34 mouse cellular contexts compared by ENCODE assay signal in genomic region chr14:106034933-106035665, GRCm38 (mm10).
DNase-seq lines count a peak whose midpoint lies in the region; ATAC-seq and TF ChIP-seq lines count a peak whose summit lies in the region.
"Had no signal": no experiment of that assay in that cellular context is flagged by ENCODE, and none has a peak within 500 bp of the region (broad histone marks: within the 10 kb centered on the region; RNA-seq: fewer than 3 reads in every experiment).

No protein-coding gene starts in this region.

- no peak overlapping the region for H3K9ac ChIP-seq in midbrain, embryonic 14.5 days (replicated peaks; ENCODE audit: low read length)
- no peak overlapping the region for H3K9ac ChIP-seq in lung, postnatal 0 days (replicated peaks; ENCODE audit: low read depth)
- H3K9ac ChIP-seq: embryonic facial prominence, embryonic 13.5 days; forebrain, embryonic 15.5 days; heart, embryonic 12.5 days; limb, embryonic 13.5 days; midbrain, embryonic 12.5 days; neural tube, embryonic 13.5 days had no signal

- no peak for TF ChIP-seq POLR2A in brain, embryonic 14.5 days (IDR thresholded peaks at IDR 0.05; ENCODE audit: borderline replicate concordance, extremely low read depth, insufficient read depth, insufficient read length, poor library complexity, severe bottlenecking)

- H3K4me3 ChIP-seq in midbrain, embryonic 14.5 days (replicated peaks; ENCODE audit: low read depth, low read length), result no peak overlapping the region
- no peak overlapping the region for H3K4me3 ChIP-seq in midbrain, embryonic 10.5 days
- no peak overlapping the region for H3K4me3 ChIP-seq in macrophage (ENCODE audit: inconsistent target)
- H3K4me3 ChIP-seq in lung, postnatal 0 days (ENCODE audit: low read depth, low read length), result no peak overlapping the region
- H3K4me3 ChIP-seq: embryonic facial prominence, embryonic 13.5 days; forebrain, embryonic 10.5 days; forebrain, embryonic 15.5 days; gastrocnemius, adult 2 months; heart, adult 2 months; heart, embryonic 12.5 days; hindbrain, embryonic 10.5 days; layer of hippocampus, adult 2 months; limb, embryonic 13.5 days; midbrain, embryonic 12.5 days; neural tube, embryonic 13.5 days had no signal

- 0 out of 2 replicates have a peak, but pooled peaks have one; percentile 51 for ATAC-seq in midbrain, embryonic 14.5 days (ENCODE audit: low FRiP score, low TSS enrichment)
- no peak for ATAC-seq in cerebellum, adult (ENCODE audit: insufficient number of reproducible peaks, low FRiP score, low TSS enrichment)
- ATAC-seq in lung, postnatal 0 days, result no peak
- ATAC-seq: activated CD4-positive, CD25-positive, alpha-beta regulatory T cell, adult 4 months; forebrain, embryonic 15.5 days; hindbrain, embryonic 16.5 days had no signal

- WGBS in midbrain, embryonic 14.5 days, result 85% methylated on average over 10 of the region's 10 CpGs
- 86% methylated on average over 10 of the region's 10 CpGs for WGBS in midbrain, embryonic 10.5 days
- WGBS in macrophage (ENCODE audit: missing documents), result 32% methylated on average over 5 of the region's 10 CpGs
- WGBS in lung, postnatal 0 days, result 76% methylated on average over 10 of the region's 10 CpGs

- no peaks in the 10 kb centered on the region for H3K27me3 ChIP-seq in midbrain, embryonic 14.5 days (ENCODE audit: control insufficient read depth, insufficient read depth, low read length)
- no peaks in the 10 kb centered on the region for H3K27me3 ChIP-seq in midbrain, embryonic 10.5 days (ENCODE audit: low read depth, poor library complexity, severe bottlenecking)
- no peaks in the 10 kb centered on the region for H3K27me3 ChIP-seq in lung, postnatal 0 days (replicated peaks; ENCODE audit: insufficient read depth, low read length)
- H3K27me3 ChIP-seq: embryonic facial prominence, embryonic 13.5 days; forebrain, embryonic 15.5 days; heart, embryonic 12.5 days; limb, embryonic 13.5 days; midbrain, embryonic 12.5 days; neural tube, embryonic 13.5 days had no signal

- peak; percentile 4 for DNase-seq in midbrain, embryonic 14.5 days
- DNase-seq in midbrain, embryonic 10.5 days (ENCODE audit: low spot score), result no peak
- peak; percentile 24 for DNase-seq in brain, embryonic 14.5 days (ENCODE audit: low read depth)
- DNase-seq in thymus, postnatal 14 days, result no peak
- DNase-seq in lung, postnatal 0 days (ENCODE audit: low spot score), result no peak
- DNase-seq: adrenal gland, adult 2 months; adrenal gland, postnatal 36 days; B cell, adult 2 months; cerebellum, adult 11 months; cerebellum, adult 9-11 months; gastrocnemius, adult 2 months; gastrocnemius, postnatal 36 days; heart, adult 2 months; kidney, adult 18-20 months; kidney, postnatal 36 days; lung, postnatal 4 days; right cerebral cortex, postnatal 4 days; thymus, adult 18-20 months; thymus, postnatal 4 days had no signal

- H3K9me3 ChIP-seq in midbrain, embryonic 14.5 days (ENCODE audit: control insufficient read depth, low read length), result no peaks in the 10 kb centered on the region
- H3K9me3 ChIP-seq in midbrain, embryonic 10.5 days (replicated peaks), result no peaks in the 10 kb centered on the region
- H3K9me3 ChIP-seq in lung, postnatal 0 days (ENCODE audit: low read length), result no peaks in the 10 kb centered on the region
- H3K9me3 ChIP-seq: embryonic facial prominence, embryonic 13.5 days; forebrain, embryonic 10.5 days; forebrain, embryonic 15.5 days; heart, embryonic 12.5 days; hindbrain, embryonic 10.5 days; limb, embryonic 13.5 days; midbrain, embryonic 12.5 days; neural tube, embryonic 13.5 days had no signal

- no peak overlapping the region for H3K27ac ChIP-seq in midbrain, embryonic 14.5 days (replicated peaks; ENCODE audit: low read depth, low read length)
- no peak overlapping the region for H3K27ac ChIP-seq in midbrain, embryonic 10.5 days (replicated peaks)
- H3K27ac ChIP-seq in macrophage, result peak overlapping the region; percentile 68
- no peak overlapping the region for H3K27ac ChIP-seq in lung, postnatal 0 days (ENCODE audit: low read length)
- H3K27ac ChIP-seq: embryonic facial prominence, embryonic 13.5 days; forebrain, embryonic 10.5 days; forebrain, embryonic 15.5 days; gastrocnemius, adult 2 months; heart, adult 2 months; hindbrain, embryonic 10.5 days; layer of hippocampus, adult 2 months; limb, embryonic 13.5 days; midbrain, embryonic 12.5 days; neural tube, embryonic 13.5 days; stomach, postnatal 0 days had no signal

- no peaks in the 10 kb centered on the region for H3K36me3 ChIP-seq in midbrain, embryonic 14.5 days (ENCODE audit: control insufficient read depth, insufficient read depth, low read length)
- no peaks in the 10 kb centered on the region for H3K36me3 ChIP-seq in midbrain, embryonic 10.5 days
- H3K36me3 ChIP-seq in macrophage (ENCODE audit: inconsistent target), result no peaks in the 10 kb centered on the region
- H3K36me3 ChIP-seq in lung, postnatal 0 days (ENCODE audit: insufficient read depth, low read length), result no peaks in the 10 kb centered on the region
- H3K36me3 ChIP-seq: embryonic facial prominence, embryonic 13.5 days; forebrain, embryonic 10.5 days; forebrain, embryonic 15.5 days; heart, embryonic 12.5 days; hindbrain, embryonic 10.5 days; limb, embryonic 13.5 days; midbrain, embryonic 12.5 days; neural tube, embryonic 13.5 days had no signal

- no peaks in the 10 kb centered on the region for H3K79me2 ChIP-seq in macrophage (ENCODE audit: inconsistent target)

- H3K4me2 ChIP-seq in midbrain, embryonic 14.5 days (ENCODE audit: low read length), result no peak overlapping the region
- H3K4me2 ChIP-seq in lung, postnatal 0 days (replicated peaks; ENCODE audit: low read depth, low read length), result no peak overlapping the region
- H3K4me2 ChIP-seq: embryonic facial prominence, embryonic 13.5 days; forebrain, embryonic 15.5 days; heart, embryonic 12.5 days; limb, embryonic 13.5 days; liver, embryonic 11.5 days; midbrain, embryonic 12.5 days; neural tube, embryonic 13.5 days had no signal

- no peak for TF ChIP-seq EP300 in lung, postnatal 0 days (IDR thresholded peaks at IDR 0.05)

- TF ChIP-seq CTCF in brain, embryonic 14.5 days (IDR thresholded peaks at IDR 0.05; ENCODE audit: borderline replicate concordance, extremely low read depth, insufficient read depth, insufficient read length), result no peak
- TF ChIP-seq CTCF in lung, postnatal 0 days (IDR thresholded peaks at IDR 0.05), result no peak

- no peaks in the 10 kb centered on the region for H3K4me1 ChIP-seq in midbrain, embryonic 14.5 days (ENCODE audit: control insufficient read depth, insufficient read depth, low read length)
- H3K4me1 ChIP-seq in midbrain, embryonic 10.5 days, result no peaks in the 10 kb centered on the region
- H3K4me1 ChIP-seq in lung, postnatal 0 days (ENCODE audit: insufficient read depth, low read depth, low read length), result no peaks in the 10 kb centered on the region
- H3K4me1 ChIP-seq: embryonic facial prominence, embryonic 13.5 days; forebrain, embryonic 10.5 days; forebrain, embryonic 15.5 days; heart, embryonic 12.5 days; hindbrain, embryonic 10.5 days; limb, embryonic 13.5 days; midbrain, embryonic 12.5 days; neural tube, embryonic 13.5 days had no signal

Comparison
In these comparisons a context has a peak if more than half of its experiments do, and no peak if none do; other contexts are left out.
1. DNase-seq: peak in midbrain, embryonic 14.5 days (single experiment) and brain, embryonic 14.5 days (single experiment); none in midbrain, embryonic 10.5 days (single experiment), thymus, postnatal 14 days (single experiment) and lung, postnatal 0 days (single experiment).